Mouse (Mus musculus): ENCODE measurements around the gene Wnt3a.

- TF ChIP-seq POLR2A (IDR thresholded peaks at IDR 0.05; ENCODE audit: low read depth, low read length) (no peak), CTCF (conservative IDR thresholded peaks at IDR 0.05; ENCODE audit: insufficient read depth, insufficient read length, low read depth, low read length) (no peak)
Measured at GRCm38 (mm10) chr11:59209580-59209979, 81.0 kb downstream of the Wnt3a start.
